Mouse (Mus musculus): ENCODE measurements around the gene Lsamp.

DNA sequence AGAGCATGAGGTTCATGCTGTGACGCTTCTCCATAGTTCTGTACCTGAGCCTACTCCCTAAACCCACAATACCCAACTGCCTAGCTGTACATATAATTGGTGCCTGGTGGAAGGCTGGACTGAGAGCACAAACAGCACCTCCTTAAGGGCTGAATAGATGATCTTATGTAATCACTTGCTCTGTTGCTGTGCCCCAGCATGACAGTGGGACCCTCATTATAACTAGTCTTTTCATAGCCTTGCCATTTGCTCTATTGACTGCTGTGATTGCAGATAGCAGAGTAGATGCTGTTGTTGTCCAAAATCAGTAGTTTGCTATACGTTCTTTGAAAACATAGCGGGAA, 1843.4 kb downstream of the Lsamp start:
- TF ChIP-seq GATA1 (IDR thresholded peaks at IDR 0.05; ENCODE audit: low read length): no peak
- TF ChIP-seq TAL1 (IDR thresholded peaks at IDR 0.05; ENCODE audit: low read length): no peak
